Mouse (Mus musculus) liver, embryonic 14.5 days (tissue): ENCODE data around the gene Vav2.

Experiments used
- CTCF ChIP-seq: IDR thresholded peaks from 2 replicates; pipeline ENCODE4 v1.5.1; 2016; ENCODE audit warnings: antibody characterized with exemption, low read depth, control low read depth
- EP300 ChIP-seq: IDR thresholded peaks from 2 replicates; pipeline ENCODE4 v1.6.1; 2016; ENCODE audit warnings: antibody characterized with exemption, low read depth

- no peak for TF ChIP-seq EP300
- no peak for TF ChIP-seq CTCF
These were observed 49.0 kb downstream of the Vav2 start for GRCm38 (mm10) chr2:27377876-27378275.
